Mouse (Mus musculus) lung, adult 2 months (tissue): ENCODE results near the gene Mroh2a.

Experiments
- CTCF ChIP-seq: fragments of 200-500 bp; IDR thresholded peaks from 2 replicates; pipeline ENCODE4 v1.5.1; 2011; ENCODE audit warnings: mild to moderate bottlenecking, low read length, control low read depth; ENCODE audit not compliant: insufficient read depth
- POLR2A ChIP-seq: fragments of 200-500 bp; IDR thresholded peaks from 2 replicates; pipeline ENCODE4 v1.6.1; 2011; ENCODE audit warnings: low read depth, mild to moderate bottlenecking, control low read depth, low read length, borderline replicate concordance; ENCODE audit errors: extremely low read depth

- TF ChIP-seq CTCF (no peak), POLR2A (no peak)
These were observed 77.0 kb downstream of the Mroh2a start for GRCm38 (mm10) chr1:88303762-88304161.
